Mouse (Mus musculus): Measurements from ENCODE around the gene Ate1. TPM values are rescaled to one million over a fixed set of nuclear protein-coding genes. Genes with fewer than 3 reads are reported as not detected.

Gene Ate1
- 10 to 100 TPM; 29.9 to 31.5 TPM for total RNA-seq (2021)
- long read RNA-seq, experiment 1, full-length matches to known transcripts, result 5 of 10 reads
- long read RNA-seq, experiment 1, partial matches to known transcripts, result 1 of 10 reads
- long read RNA-seq, experiment 1, other reads (novel, unspliced or antisense), result 4 of 10 reads
- long read RNA-seq, experiment 2, full-length matches to known transcripts, result 6 of 11 reads
- long read RNA-seq, experiment 2, partial matches to known transcripts, result 0 of 11 reads
- long read RNA-seq, experiment 2, other reads (novel, unspliced or antisense), result 5 of 11 reads

- intact Hi-C loops (cut with DNase I), result loop anchor here (10.0 kb wide), 1 partner anchor 1045 kb away; the partner anchor contains the start of gene Bub3
These were observed at the start of gene Ate1 for GRCm38 (mm10) chr7:130520049-130520425. Gene Ate1, minus strand, starts transcription at chr7:130520369.

GRCm38 (mm10) chr7:130568783-130569436 lies 48.7 kb upstream of the Ate1 start:
- peak in 1 of 2 experiments; percentile 43 for DNase-seq
- intact Hi-C loops (cut with DNase I), result no loop called here

More at GRCm38 (mm10) chr7:130520049-130520425, at the start of gene Ate1:
- no peak for DNase-seq

GRCm38 (mm10) chr7:130564596-130564995 lies 44.4 kb upstream of the Ate1 start:
- no peak for DNase-seq
- intact Hi-C loops (cut with DNase I), result no loop called here

GRCm38 (mm10) chr7:130563880-130564279 lies 43.7 kb upstream of the Ate1 start:
- DNase-seq, result no peak
- intact Hi-C loops (cut with DNase I), result no loop called here

- intact Hi-C loops (cut with DNase I), result no loop called here
- no peak for DNase-seq
These were observed 43.1 kb upstream of the Ate1 start for GRCm38 (mm10) chr7:130563276-130563675.

GRCm38 (mm10) chr7:130560933-130561332 lies 40.8 kb upstream of the Ate1 start:
- DNase-seq, result no peak
- intact Hi-C loops (cut with DNase I), result no loop called here

GRCm38 (mm10) chr7:130558592-130558991 lies 38.4 kb upstream of the Ate1 start:
- no peak for DNase-seq
- intact Hi-C loops (cut with DNase I), result no loop called here

- intact Hi-C loops (cut with DNase I), result no loop called here
- no peak for DNase-seq
These were observed 35.4 kb upstream of the Ate1 start for GRCm38 (mm10) chr7:130555597-130555996.

GRCm38 (mm10) chr7:130553321-130553720 lies 33.2 kb upstream of the Ate1 start:
- intact Hi-C loops (cut with DNase I), result no loop called here
- DNase-seq, result no peak

GRCm38 (mm10) chr7:130552780-130553179 lies 32.6 kb upstream of the Ate1 start:
- peak; percentile 52 to 65 for DNase-seq
- intact Hi-C loops (cut with DNase I), result no loop called here

- intact Hi-C loops (cut with DNase I), result loop anchor here (5.0 kb wide), 1 partner anchor 55 kb away; no protein-coding TSS in a partner anchor
These were observed 27.5 kb upstream of the Ate1 start for GRCm38 (mm10) chr7:130547635-130548175.

GRCm38 (mm10) chr7:130546791-130547484 lies 26.8 kb upstream of the Ate1 start:
- intact Hi-C loops (cut with DNase I), result loop anchor here (5.0 kb wide), 1 partner anchor 55 kb away; no protein-coding TSS in a partner anchor
- DNase-seq, result peak; percentile 87 to 92

More at GRCm38 (mm10) chr7:130547635-130548175, 27.5 kb upstream of the Ate1 start:
- DNase-seq, result no peak

- intact Hi-C loops (cut with DNase I), result loop anchor here (5.0 kb wide), 1 partner anchor 56 kb away; no protein-coding TSS in a partner anchor
- DNase-seq, result no peak
These were observed 26.2 kb upstream of the Ate1 start for GRCm38 (mm10) chr7:130546421-130546790.

GRCm38 (mm10) chr7:130545893-130546292 lies 25.7 kb upstream of the Ate1 start:
- intact Hi-C loops (cut with DNase I), result loop anchor here (5.0 kb wide), 1 partner anchor 56 kb away; no protein-coding TSS in a partner anchor
- DNase-seq, result no peak

GRCm38 (mm10) chr7:130545401-130545800 lies 25.2 kb upstream of the Ate1 start:
- DNase-seq, result no peak
- intact Hi-C loops (cut with DNase I), result loop anchor here (5.0 kb wide), 1 partner anchor 57 kb away; no protein-coding TSS in a partner anchor

GRCm38 (mm10) chr7:130543181-130543580 lies 23.0 kb upstream of the Ate1 start:
- intact Hi-C loops (cut with DNase I), result no loop called here
- DNase-seq, result no peak

GRCm38 (mm10) chr7:130540176-130540575 lies 20.0 kb upstream of the Ate1 start:
- DNase-seq, result no peak
- intact Hi-C loops (cut with DNase I), result no loop called here

- intact Hi-C loops (cut with DNase I), result loop anchor here (5.0 kb wide), 1 partner anchor 225 kb away; no protein-coding TSS in a partner anchor
- DNase-seq, result no peak
These were observed 16.9 kb upstream of the Ate1 start for GRCm38 (mm10) chr7:130537068-130537467.

- intact Hi-C loops (cut with DNase I), result loop anchor here (5.0 kb wide), 1 partner anchor 227 kb away; no protein-coding TSS in a partner anchor
- DNase-seq, result no peak
These were observed 15.0 kb upstream of the Ate1 start for GRCm38 (mm10) chr7:130535174-130535573.
